Mouse (Mus musculus) lung, postnatal 25 days (tissue): ENCODE data around the gene Ankrd54.

Experiments used
- DNase-seq: peaks from one replicate; pipeline ENCODE4 v3.0.0; 2022; ENCODE audit warnings: low spot score

Gene Ankrd54

DNA sequence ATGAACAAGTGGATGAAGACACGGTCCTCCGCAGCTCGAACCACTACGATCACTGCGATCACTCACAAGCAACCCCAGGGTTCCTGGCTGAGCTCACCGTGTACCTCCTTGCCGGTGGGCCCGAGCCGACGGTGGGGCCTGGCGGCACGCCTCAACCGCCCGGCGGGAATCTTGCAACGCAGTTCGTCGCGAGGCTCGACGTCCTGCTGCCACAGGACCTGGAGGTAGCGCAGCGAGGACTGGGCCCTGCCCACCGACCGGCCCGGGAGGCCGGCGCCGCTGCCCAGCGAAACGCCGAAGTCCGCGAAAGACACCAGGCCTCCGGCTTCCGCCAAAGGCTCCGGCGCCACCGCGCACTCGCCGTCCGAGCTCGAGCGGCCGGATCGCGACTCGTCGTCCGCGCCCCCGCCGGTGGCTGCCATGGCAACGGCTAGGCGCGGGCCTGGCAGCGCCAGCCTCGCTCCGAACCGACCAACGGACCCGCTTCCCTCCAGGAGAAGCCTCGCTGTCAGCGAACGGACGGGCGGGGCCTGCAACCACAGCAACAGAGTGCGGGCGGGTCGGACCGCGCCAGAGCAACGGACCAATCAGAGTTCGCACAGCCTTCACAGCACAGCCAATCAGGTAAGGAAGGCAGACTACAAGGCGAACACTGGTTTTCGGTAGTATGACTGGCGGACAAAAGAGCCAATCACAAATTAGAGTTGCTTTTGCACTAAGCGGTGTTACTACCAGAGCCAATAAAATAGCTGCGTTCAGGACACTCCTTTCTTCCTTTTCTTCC lies at the start of gene Ankrd54:
Gene Ankrd54 (minus strand): TSS at position 518 of the 784 bp plus-strand sequence.
- DNase-seq, result peak; percentile 100

DNA sequence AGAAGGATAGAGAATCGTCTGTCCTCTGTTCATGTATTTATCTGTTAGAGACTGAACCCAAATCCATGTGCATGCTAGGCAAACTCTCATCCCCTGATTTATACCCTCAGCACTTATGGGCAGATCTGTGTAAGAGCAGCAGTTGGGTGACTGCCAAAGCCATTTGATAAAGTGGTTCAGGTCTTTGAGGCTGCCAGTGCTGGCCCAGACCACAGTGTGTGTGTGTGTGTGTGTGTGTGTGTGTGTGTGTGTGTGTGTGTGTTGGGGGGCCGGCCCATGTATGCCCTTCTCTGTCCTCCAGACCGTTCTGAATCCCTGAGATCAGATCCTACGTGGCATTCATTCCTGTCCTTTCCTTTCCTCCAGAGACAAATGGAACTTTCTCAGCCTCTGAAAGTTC lies 49.1 kb upstream of the Ankrd54 start:
- no peak for DNase-seq

DNA sequence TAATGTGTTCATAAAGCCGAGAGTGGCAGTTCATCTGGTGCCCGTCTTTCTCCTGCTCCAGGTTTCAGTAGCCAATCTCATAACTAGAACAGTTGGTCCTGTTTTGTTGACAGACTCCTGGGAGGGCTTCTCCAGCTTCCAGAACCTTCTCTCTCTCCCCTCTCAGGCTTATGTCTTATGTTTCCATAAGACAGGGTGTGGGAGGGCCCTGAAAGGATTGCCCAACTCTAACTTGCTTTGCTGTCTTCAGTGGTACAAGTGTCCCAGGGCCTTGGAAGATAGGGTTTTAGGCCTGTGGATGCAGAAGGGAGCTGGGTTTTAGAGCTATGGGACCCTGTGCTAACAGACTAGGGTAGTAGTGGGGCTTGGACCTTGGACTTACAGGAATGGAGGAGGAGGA lies 47.8 kb upstream of the Ankrd54 start:
- DNase-seq, result no peak

DNA sequence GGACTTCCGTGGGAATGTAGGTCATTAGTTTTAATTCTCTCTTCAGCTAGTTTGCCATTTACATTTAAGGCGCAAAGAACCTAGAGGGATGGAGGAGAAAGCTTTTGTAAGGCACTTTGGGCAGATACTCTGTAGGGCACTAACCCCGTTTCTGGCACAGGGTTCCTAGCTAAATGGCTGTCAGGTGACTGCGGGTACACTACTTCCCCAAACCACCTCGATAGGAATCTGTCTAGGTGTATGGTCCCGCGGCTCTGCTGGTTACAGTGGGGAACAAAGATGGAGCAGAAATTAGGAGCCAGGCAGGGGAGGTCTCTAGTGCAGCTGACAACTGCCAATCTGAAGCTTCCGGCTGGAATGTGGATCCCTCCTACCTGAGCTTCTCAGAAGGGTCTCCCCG lies 47.3 kb upstream of the Ankrd54 start:
- no peak for DNase-seq

DNA sequence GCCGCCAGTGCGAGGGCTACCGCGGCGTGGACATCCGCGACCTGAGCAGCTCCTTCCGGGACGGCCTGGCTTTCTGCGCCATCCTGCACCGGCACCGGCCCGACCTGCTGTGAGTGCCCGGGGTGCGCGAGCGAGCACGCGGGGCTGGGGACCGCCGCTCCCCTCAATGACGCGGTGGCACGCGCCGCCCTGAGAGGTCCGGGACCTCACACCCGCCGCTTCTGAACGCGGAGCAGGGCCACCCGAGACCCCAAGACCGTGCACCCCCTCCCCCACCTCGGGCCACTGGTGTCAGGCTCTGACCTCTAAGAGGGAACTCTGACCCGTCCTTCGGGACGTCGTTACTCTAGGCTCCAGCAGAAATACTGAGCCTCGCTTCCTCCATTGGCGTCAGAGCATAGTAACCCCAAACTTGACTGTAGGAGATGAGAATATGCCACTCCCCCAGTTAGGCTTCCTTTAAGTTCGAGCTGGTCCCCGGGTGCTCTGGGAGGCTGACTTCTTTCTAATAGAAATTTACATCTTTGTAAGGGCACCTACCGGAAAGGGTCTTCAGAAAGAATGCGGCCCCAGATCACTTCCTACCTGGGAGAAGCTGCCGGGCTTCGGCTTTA lies 46.7 kb upstream of the Ankrd54 start:
- DNase-seq, result no peak

DNA sequence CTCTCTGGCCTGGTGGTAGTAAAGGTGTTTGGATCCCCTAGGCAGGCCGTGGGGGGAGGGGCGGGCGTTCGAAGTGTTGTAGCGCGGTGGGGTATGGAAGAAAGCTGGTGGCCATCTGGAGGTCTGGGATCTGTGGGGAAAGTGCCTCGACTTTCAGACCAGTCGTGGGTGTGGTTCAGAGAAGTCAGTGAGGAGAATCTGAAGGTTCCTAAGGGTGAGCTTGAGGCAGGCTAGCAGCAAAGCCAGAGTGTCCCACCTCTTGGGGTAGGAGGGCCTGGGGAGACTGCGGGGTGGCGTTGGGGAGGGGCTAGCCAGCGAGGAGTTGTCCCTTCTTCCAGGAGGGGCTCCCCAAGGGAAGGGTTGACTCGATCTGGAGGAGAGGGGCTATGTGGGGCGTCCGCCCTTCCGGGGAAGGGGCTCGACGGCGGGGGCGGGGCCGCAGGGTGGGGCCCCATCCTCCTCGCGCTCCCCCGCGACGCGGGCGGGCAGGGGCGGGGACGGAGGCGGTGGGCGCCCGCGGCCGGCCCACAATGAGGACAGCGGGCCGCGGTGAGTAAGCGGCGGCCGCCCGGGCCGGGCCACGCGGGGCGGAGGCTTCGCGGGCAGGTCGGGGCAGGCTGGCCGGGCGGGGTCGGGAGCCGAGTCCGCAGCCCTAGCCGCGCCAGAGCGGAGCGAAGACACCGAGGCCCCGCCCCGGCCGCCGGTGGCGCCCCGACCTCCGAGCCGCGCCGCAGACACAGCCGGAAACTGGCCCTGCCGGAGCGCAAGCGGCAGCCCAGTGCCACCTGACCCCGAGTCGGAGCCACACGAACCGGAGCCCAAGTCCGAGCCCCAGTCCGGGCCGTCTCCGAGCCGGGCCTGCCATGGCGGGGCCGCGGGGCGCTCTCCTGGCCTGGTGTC lies 46.0 kb upstream of the Ankrd54 start, which contains the start of gene Micall1:
Gene Micall1 (plus strand): TSS at position 478 of the 900 bp plus-strand sequence.
- peak; percentile 70 for DNase-seq

DNA sequence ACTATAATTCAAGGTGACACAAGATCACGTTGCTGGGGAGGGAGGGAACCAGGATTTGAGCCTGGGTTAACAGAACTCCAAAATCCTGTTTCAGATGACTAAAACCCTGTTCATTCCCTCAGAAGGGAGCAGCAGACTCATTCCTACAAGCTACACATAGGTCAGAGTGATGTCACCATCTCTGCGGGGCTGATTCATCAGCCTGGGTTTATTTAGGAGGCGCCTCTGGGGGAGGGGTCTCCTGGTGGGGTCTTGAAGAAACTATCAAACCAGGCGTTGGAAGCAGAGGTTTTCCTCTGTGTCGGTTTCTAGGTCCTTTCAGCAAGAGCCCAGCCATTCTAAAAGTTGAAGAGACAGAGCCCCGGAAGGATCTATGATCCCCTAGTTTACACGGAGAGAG lies 45.3 kb upstream of the Ankrd54 start:
- no peak for DNase-seq

DNA sequence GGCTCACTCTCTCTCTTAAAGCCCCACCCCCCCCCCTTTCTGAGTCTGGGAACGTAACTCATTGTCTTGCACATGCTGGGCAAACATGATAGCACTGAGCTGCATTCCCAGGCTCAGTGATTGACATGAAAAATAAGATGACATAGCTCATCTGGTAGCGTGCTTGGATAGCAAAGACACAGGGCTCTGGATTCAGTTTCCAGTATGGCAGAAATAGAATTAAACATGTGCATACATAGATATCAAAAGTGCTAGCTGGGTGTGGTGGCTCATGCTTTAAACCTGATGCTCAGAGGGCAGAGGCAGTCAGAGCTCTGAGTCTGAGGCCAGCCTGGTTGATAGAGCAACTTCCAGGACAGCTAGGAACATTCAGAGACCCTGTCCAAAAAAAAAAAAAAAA lies 43.1 kb upstream of the Ankrd54 start:
- DNase-seq, result no peak

DNA sequence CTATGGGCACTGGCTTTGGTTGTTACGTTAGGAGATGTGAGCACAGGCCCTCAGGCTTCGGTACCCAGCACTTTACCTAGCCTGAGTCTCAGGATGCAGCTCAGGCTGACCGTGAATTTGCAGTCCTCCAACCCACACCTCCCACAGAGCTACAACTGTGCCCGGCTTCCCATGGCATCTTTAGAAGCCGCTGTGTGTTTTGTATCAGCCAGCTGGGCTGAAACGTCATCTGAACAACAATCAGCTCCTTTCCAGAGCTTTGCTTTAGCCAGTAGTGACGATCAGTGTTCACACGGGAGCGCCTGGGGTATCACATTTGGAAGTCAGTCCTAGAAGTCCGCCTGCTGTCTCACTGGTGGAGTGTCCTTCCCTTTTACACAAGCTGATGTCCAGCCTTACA lies 40.6 kb upstream of the Ankrd54 start:
- no peak for DNase-seq

DNA sequence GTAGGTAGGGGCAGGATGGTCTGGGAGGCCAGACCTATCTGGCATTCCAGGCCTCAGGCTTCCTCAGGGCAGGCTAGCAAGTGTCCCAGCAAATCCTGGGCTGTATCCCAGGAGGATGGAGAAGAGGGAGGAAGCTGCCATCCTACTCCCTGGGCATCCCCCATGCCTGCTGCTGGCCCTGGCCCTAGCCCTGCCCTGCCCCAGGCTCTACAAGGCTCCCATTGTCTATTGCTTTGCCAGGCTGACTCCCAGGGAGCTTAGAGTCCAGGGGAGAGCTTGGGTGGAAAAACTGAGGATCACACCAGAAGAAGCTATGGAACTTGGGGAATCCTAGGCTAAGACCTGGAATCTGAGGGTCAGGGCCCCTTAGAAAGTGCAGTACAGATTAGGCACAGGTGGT lies 38.8 kb upstream of the Ankrd54 start:
- DNase-seq, result no peak

DNA sequence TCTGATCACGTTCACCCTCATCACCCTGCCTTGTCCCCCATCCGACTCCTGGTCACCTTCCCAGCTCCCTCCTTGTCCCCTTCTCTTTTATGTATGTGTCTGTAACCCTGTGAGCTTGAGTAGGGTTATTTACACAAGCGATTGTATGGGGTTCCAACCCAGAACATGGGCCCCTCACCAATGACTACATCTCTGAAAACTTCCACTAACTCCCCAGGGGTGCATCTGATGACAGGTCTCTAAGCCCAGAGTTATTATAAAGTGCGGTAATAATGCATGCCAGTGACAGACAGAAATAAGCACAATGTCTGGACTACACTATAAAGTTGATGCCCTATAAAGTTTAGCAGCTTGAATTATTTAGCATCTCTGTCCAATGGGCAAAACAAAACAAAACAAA lies 37.7 kb upstream of the Ankrd54 start:
- no peak for DNase-seq

DNA sequence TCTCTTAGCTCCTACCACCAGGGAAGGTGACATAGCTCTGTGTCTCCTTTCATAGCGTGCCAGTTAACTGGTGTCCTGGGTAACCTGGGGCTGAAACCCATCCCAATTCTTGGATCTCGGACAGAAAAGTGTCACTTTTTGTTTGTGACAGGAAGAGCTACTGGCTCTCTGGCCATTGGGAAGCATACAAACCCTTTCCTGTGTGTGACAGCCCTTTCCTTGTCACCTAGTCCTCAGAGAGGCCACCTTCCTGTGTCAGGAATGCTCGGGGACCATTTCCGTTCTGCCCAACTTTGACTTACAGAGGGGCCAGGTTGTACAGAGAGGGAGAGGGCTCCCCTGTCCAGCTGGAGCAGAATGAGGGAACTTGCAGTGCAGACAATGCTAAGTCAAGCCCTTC lies 36.8 kb upstream of the Ankrd54 start:
- DNase-seq, result peak; percentile 47

DNA sequence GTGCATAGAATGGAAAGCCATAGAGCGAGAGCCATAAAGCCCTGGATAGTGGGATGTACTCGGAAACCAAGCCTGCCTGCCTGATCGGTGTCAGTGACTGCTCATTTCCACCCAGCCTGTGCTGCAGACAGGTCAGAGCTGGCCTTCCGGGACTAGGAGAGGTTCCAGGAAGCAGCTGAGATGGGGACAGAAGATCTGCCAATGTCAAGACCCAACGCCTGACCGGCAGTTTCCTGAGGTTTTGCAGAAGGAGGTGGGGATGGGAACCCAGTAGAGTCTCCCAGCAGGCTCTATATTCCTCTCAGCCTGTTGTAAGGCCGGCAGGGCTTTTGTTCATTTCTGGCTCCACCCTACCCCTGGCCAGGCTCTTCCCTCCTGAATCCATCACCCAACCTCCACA lies 36.2 kb upstream of the Ankrd54 start:
- peak; percentile 63 for DNase-seq

DNA sequence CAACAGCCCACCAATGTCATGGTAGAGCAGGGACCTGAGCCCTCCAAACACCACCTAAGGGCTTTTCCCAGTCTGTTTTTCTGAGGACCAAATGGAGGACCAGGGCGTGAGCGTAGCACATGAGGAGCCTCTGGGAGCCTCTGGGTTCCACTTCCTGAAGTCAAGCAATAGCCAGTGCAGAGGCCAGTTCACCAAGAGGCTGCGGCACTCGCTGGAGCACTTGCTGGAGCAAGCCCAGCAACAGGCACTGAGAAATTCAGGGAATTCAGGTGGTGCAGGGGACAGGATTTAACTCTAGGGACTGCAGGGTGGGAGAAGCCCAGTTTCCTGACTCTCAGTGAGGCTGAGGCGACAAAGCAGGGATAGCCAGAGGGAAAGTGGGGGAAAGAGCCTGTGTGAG lies 35.5 kb upstream of the Ankrd54 start:
- no peak for DNase-seq

DNA sequence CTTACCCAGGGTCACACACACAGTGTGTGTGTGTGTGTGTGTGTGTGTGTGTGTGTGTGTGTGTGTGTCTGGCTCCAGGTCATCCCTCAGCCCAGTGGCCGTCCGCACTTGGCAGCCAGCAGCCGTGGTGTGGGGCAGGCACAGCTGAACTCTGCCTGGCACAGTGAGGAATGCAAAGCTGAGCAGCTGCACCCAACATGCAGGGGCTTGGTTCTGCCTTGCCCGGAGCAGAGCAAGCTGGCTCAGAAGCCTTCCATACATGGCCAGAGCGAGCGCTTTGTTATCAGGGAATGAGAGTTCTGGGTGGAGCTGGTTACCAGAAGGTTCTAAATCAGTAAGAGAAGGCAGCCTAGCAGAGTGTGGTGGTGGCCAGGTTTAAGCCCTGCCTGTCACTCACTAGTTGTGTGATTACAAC lies 34.9 kb upstream of the Ankrd54 start:
- no peak for DNase-seq

DNA sequence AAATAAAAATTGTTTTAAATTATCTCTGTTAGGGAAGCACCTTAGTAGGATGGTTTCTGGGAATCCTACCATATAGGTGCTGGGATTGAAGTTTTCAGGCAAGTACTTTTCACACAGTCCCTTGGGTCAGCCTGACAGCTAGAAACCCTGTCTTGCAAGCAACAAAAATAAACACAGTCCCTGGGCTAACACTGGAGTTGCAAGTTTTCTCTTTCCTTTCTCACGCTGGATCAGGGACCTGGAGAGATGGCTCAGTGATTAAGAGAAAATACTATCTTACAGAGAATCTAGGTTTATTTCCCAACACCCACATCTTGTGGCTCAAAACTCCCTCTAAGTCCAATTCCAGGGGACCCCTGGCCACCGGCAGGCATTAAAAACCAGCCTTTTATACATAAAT lies 34.4 kb upstream of the Ankrd54 start:
- DNase-seq, result no peak

DNA sequence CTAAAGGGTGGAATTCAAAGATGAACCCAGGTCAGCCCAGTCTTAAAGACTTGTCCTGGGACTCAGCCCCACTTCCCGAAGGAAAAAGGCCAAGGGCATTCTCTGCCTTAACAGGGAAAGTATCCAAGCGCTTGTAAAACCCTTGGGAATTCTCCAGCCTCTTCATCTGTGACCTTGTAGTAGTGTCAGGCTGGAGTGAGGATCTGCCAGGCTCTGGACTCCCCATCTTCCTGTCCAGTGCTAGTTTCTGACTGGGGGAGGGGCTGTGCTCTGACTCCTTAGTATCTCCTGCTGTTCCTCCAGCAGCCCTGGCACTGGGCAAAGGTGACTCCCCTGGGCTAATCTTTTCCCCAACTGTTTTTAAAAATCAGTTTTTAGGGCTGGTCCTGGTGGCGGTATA lies 33.9 kb upstream of the Ankrd54 start:
- DNase-seq, result peak; percentile 26

DNA sequence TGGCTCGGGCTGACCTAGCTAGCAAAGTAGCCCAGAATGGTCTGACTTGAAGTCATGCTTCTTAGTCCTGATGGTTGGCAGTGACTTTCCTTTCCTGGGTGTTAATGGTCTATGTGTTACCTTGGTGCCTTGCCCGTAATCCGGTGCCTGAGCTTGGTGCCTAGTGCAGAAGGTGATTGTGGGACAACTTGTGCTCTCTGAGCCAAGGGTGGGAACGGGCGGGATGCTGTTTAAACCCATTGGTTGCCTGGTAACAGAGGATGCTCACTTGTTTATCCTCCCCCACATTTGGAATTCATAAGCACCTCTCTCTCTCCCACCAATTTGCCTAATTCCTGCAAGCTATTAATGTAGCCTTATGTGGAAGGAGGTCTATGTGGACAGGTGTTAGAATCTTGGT lies 32.8 kb upstream of the Ankrd54 start:
- DNase-seq, result no peak

DNA sequence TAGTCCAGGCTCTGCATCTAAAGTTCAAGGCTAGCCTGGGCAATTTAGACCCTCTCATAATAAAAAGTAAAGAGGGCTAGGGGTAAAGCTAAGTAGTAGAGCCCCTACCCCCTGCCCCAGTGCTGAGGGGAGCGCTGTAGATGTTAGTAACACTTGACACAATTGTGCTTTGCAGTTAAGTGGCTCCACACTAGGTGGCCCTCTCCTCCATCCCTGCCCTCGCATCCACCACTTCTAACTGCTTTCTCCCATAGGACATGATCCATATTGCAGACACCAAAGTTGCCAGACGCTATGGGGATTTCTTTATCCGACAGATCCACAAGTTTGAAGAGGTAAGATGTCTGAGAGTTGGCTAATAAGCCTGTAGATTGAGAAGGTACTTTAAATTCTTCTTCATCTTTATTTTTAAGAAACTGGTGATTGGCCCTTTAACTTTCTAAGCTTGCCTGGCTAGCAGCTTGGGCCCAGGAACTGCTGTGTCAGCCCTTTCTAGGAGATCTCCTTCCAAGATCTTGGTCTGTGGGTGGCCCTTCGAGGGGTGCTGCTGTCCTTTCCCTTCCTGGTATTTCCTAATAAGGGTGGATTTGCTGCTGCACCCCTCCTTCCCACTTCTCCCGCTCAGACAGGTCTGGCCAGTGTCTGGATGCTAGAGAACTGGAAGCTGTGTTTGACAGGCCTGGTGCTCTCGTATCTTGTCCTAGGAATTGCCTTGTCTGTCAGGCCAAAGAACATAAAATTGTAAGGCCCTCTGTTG lies 30.6 kb upstream of the Ankrd54 start:
- peak; percentile 32 for DNase-seq

DNA sequence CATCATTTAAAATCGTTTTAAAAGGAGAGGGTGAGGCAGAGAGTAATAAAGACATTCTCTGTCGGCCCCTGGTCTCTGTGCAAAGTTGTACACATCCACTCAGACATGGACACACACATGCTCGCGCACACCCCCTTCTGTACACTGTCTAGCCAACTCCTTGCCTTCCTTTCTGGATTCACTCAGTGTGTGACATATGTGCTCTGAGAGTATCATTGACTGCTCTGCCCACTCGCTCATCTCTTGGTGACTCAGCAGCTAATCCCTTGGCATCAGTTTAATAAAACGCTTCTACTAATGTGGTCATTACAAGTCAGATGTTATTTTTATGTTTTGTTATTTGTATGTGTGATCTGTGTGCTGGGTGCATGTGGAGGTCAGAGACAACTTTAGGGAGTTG lies 29.6 kb upstream of the Ankrd54 start:
- DNase-seq, result no peak

DNA sequence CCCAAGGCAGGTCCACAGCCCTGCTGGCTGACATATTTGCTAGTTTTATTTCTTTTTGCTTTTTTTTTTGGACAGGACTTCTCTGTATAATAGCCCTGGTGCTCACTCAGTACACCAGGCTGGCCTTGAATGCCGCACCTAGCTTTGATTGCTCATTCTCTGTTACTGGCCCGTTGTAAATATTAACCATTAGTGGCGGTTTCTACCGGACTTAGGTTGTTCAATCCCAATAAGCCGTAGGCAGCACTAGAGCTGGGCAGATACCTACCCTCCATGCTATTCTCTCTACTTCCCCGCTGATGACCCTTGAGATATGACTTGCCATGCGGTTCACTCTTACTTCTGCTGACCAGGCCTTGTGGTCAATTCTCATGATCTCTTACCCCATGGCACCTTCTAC lies 16.9 kb upstream of the Ankrd54 start:
- DNase-seq, result no peak
